Mouse (Mus musculus) intestine, embryonic 16.5 days (tissue): ENCODE measurements around the gene Ebf3. TPM values are rescaled to one million over a fixed set of nuclear protein-coding genes. Genes with fewer than 3 reads are reported as not detected.

Experiments
- ATAC-seq: fragments of 200-750 bp; cut with Nextera tagmentation; 2 replicates; pipeline ENCODE4 v1.8.0; 2017; ENCODE audit warnings: moderate TSS enrichment, moderate library complexity
- H3K27ac ChIP-seq: fragments of 300-500 bp; sonication (generic); 2 replicates; pipeline ENCODE4 v1.5.1; 2014; ENCODE audit warnings: mild to moderate bottlenecking, low read length
- H3K27me3 ChIP-seq: fragments of 300-500 bp; sonication (generic); replicated peaks from 2 replicates; pipeline ENCODE4 v1.6.1; 2014; ENCODE audit warnings: low read length, control low read depth, mixed read lengths; ENCODE audit not compliant: control insufficient read depth, insufficient read depth
- H3K36me3 ChIP-seq: fragments of 300-500 bp; sonication (generic); 2 replicates; pipeline ENCODE4 v1.6.1; 2014; ENCODE audit warnings: low read length, control low read depth; ENCODE audit not compliant: control insufficient read depth, insufficient read depth
- H3K4me1 ChIP-seq: fragments of 300-500 bp; sonication (generic); 2 replicates; pipeline ENCODE4 v1.6.1; 2014; ENCODE audit warnings: low read length, control low read depth, mixed read lengths; ENCODE audit not compliant: control insufficient read depth, insufficient read depth
- H3K4me2 ChIP-seq: fragments of 300-500 bp; sonication (generic); 2 replicates; pipeline ENCODE4 v1.6.1; 2014; ENCODE audit warnings: low read depth, low read length, control low read depth
- H3K4me3 ChIP-seq: fragments of 300-500 bp; sonication (generic); 2 replicates; pipeline ENCODE4 v1.5.1; 2014; ENCODE audit warnings: mild to moderate bottlenecking, low read length
- H3K9ac ChIP-seq: fragments of 300-500 bp; sonication (generic); 2 replicates; pipeline ENCODE4 v1.6.1; 2014; ENCODE audit warnings: low read depth, low read length
- H3K9me3 ChIP-seq: fragments of 300-500 bp; sonication (generic); 2 replicates; pipeline ENCODE4 v1.6.1; 2016; ENCODE audit warnings: low read length, control low read depth; ENCODE audit not compliant: control insufficient read depth
- WGBS: fragments of 180-500 bp; shearing (Covaris S2); extraction: QIAGEN DNeasy Blood & Tissue Kit; methylation state at CpG from one replicate; pipeline ENCODE4 v1.1.7; 2014; 5-methylcytosine and 5-hydroxymethylcytosine counted together
- polyA plus RNA-seq: library from polyadenylated mRNA; unstranded; fragments of >200 nt; fragmentation: Nextera tagmentation; extraction: Ambion mirVana; gene quantifications from 2 replicates; pipeline ENCODE4 v1.2.1, GENCODE M21; 2015

Ebf3 gene
- polyA plus RNA-seq, 1 experiment from 2014 or later, result 0.43 TPM

GRCm38 (mm10) chr7:137308061-137309060 is 5.9 kb downstream of the Ebf3 start:
- no peak overlapping the region for H3K27ac ChIP-seq
- peaks cover 20% of the 10 kb centered on the region for H3K4me1 ChIP-seq
- ATAC-seq, result no peak
- H3K4me2 ChIP-seq, result no peak overlapping the region
- WGBS, result 34% methylated on average over 19 of the region's 19 CpGs
- no peak overlapping the region for H3K9ac ChIP-seq
- H3K4me3 ChIP-seq, result no peak overlapping the region; the same call in 1 of the 2 replicates
- no peaks in the 10 kb centered on the region for H3K36me3 ChIP-seq
- no peaks in the 10 kb centered on the region for H3K9me3 ChIP-seq
- peaks cover 57% of the 10 kb centered on the region for H3K27me3 ChIP-seq

GRCm38 (mm10) chr7:137307131-137307530 is 7.1 kb downstream of the Ebf3 start:
- H3K9me3 ChIP-seq, result no peaks in the 10 kb centered on the region
- peaks cover 48% of the 10 kb centered on the region for H3K27me3 ChIP-seq
- H3K36me3 ChIP-seq, result no peaks in the 10 kb centered on the region
- H3K9ac ChIP-seq, result no peak overlapping the region
- no peak overlapping the region for H3K4me3 ChIP-seq
- ATAC-seq, result no peak
- no peak overlapping the region for H3K27ac ChIP-seq
- no peak overlapping the region for H3K4me2 ChIP-seq
- peaks cover 15% of the 10 kb centered on the region for H3K4me1 ChIP-seq
- 19% methylated on average over 8 of the region's 8 CpGs for WGBS

GRCm38 (mm10) chr7:137306127-137306526 is 8.1 kb downstream of the Ebf3 start:
- Histone ChIP-seq H3K4me3 (no peak overlapping the region), H3K4me2 (no peak overlapping the region), H3K27ac (no peak overlapping the region), H3K9me3 (no peaks in the 10 kb centered on the region), H3K36me3 (no peaks in the 10 kb centered on the region), H3K27me3 (peaks cover 50% of the 10 kb centered on the region), H3K4me1 (peaks cover 22% of the 10 kb centered on the region), H3K9ac (no peak overlapping the region)
- no peak for ATAC-seq
- WGBS, result 36% methylated on average over 9 of the region's 9 CpGs

GRCm38 (mm10) chr7:137303776-137304171 is 10.5 kb downstream of the Ebf3 start:
- Histone ChIP-seq H3K4me1 (peaks cover 13% of the 10 kb centered on the region), H3K9ac (peak overlapping the region; percentile 19; the same call in 1 of the 2 replicates), H3K36me3 (no peaks in the 10 kb centered on the region), H3K27me3 (peaks cover 55% of the 10 kb centered on the region), H3K4me3 (no peak overlapping the region), H3K27ac (no peak overlapping the region; the same call in 1 of the 2 replicates), H3K9me3 (no peaks in the 10 kb centered on the region), H3K4me2 (no peak overlapping the region; the same call in 1 of the 2 replicates)
- WGBS, result 41% methylated on average over 10 of the region's 10 CpGs
- no peak for ATAC-seq

- Histone ChIP-seq H3K9me3 (no peaks in the 10 kb centered on the region), H3K27me3 (peaks cover 53% of the 10 kb centered on the region), H3K36me3 (no peaks in the 10 kb centered on the region), H3K4me3 (no peak overlapping the region), H3K4me1 (peaks cover 13% of the 10 kb centered on the region), H3K4me2 (no peak overlapping the region), H3K9ac (0 out of 2 replicates have a peak overlapping the region, but pooled peaks have one; percentile 19), H3K27ac (no peak overlapping the region)
- no peak for ATAC-seq
- 42% methylated on average over 10 of the region's 10 CpGs for WGBS
Observed at GRCm38 (mm10) chr7:137302961-137303775, 11.1 kb downstream of the Ebf3 start.

- Histone ChIP-seq H3K9me3 (no peaks in the 10 kb centered on the region), H3K27me3 (peaks cover 53% of the 10 kb centered on the region), H3K36me3 (no peaks in the 10 kb centered on the region), H3K9ac (no peak overlapping the region), H3K27ac (no peak overlapping the region), H3K4me3 (no peak overlapping the region), H3K4me1 (peaks cover 13% of the 10 kb centered on the region), H3K4me2 (no peak overlapping the region)
- ATAC-seq, result no peak
- WGBS, result 79% methylated on average over 5 of the region's 5 CpGs
Observed at GRCm38 (mm10) chr7:137302161-137302560, 12.1 kb downstream of the Ebf3 start.

- Histone ChIP-seq H3K4me1 (peaks cover 13% of the 10 kb centered on the region), H3K27me3 (peaks cover 50% of the 10 kb centered on the region), H3K27ac (peak overlapping the region; percentile 45; the same call in 1 of the 2 replicates), H3K36me3 (no peaks in the 10 kb centered on the region), H3K9ac (no peak overlapping the region), H3K4me3 (no peak overlapping the region), H3K4me2 (0 out of 2 replicates have a peak overlapping the region, but pooled peaks have one; percentile 6), H3K9me3 (no peaks in the 10 kb centered on the region)
- ATAC-seq, result peak; percentile 62
- 9% methylated on average over 15 of the region's 15 CpGs for WGBS
Observed at GRCm38 (mm10) chr7:137301329-137301751, 12.9 kb downstream of the Ebf3 start.

GRCm38 (mm10) chr7:137300826-137301225 is 13.4 kb downstream of the Ebf3 start:
- H3K27me3 ChIP-seq, result peaks cover 45% of the 10 kb centered on the region

GRCm38 (mm10) chr7:137300169-137300568 is 14.1 kb downstream of the Ebf3 start:
- H3K9ac ChIP-seq, result no peak overlapping the region
- WGBS, result 46% methylated on average over 11 of the region's 11 CpGs
- H3K27me3 ChIP-seq, result peaks cover 45% of the 10 kb centered on the region

More at GRCm38 (mm10) chr7:137300826-137301225, 13.4 kb downstream of the Ebf3 start:
- Histone ChIP-seq H3K4me2 (no peak overlapping the region), H3K9me3 (no peaks in the 10 kb centered on the region), H3K9ac (no peak overlapping the region), H3K4me1 (peaks cover 13% of the 10 kb centered on the region), H3K4me3 (no peak overlapping the region), H3K27ac (0 out of 2 replicates have a peak overlapping the region, but pooled peaks have one; percentile 45), H3K36me3 (no peaks in the 10 kb centered on the region)
- WGBS, result 21% methylated on average over 6 of the region's 6 CpGs
- no peak for ATAC-seq

More at GRCm38 (mm10) chr7:137300169-137300568, 14.1 kb downstream of the Ebf3 start:
- Histone ChIP-seq H3K27ac (no peak overlapping the region), H3K9me3 (no peaks in the 10 kb centered on the region), H3K4me3 (no peak overlapping the region), H3K36me3 (no peaks in the 10 kb centered on the region), H3K4me2 (no peak overlapping the region), H3K4me1 (peaks cover 13% of the 10 kb centered on the region)
- ATAC-seq, result 0 out of 2 replicates have a peak, but pooled peaks have one; percentile 28
